Mouse (Mus musculus): ENCODE measurements at regions not wholly inside any gene's neighbourhood (a gene's known extent, or its start where the extent isn't known, plus 50 kb on each side); places are given as distances from the start of the nearest gene placed in this dataset.

- no peak for DNase-seq (ENCODE audit: low read depth, low spot score)
These were observed 118.4 kb downstream of the Barx2 start for GRCm38 (mm10) chr9:31794911-31795310.

- DNase-seq (ENCODE audit: low read depth, low spot score): no peak
These were observed 137.3 kb downstream of the Barx2 start for GRCm38 (mm10) chr9:31775956-31776355.

DNA sequence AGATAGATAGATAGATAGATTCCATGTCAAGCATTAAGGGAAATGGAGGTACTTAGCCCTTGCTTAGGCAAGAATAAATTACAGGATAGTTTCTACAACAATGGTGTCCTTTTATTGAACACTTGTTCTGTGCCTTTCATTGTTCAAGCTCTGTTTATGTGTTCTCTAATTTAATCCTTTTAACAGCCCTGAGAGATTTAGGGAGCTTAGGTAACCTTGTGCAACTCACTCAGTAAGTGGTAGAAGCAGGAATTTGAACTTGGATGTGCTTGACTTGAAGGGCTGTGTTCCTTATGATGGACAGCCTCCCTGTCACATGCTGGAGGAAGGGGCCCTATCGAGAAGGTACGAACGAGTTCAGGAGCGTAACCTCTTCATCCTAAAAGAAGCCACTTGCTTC is 147.9 kb downstream of the Barx2 start:
- no peak for DNase-seq (ENCODE audit: low read depth, low spot score)

GRCm38 (mm10) chr9:31757894-31758561 is 155.2 kb downstream of the Barx2 start:
- DNase-seq (ENCODE audit: low read depth, low spot score): no peak

DNA sequence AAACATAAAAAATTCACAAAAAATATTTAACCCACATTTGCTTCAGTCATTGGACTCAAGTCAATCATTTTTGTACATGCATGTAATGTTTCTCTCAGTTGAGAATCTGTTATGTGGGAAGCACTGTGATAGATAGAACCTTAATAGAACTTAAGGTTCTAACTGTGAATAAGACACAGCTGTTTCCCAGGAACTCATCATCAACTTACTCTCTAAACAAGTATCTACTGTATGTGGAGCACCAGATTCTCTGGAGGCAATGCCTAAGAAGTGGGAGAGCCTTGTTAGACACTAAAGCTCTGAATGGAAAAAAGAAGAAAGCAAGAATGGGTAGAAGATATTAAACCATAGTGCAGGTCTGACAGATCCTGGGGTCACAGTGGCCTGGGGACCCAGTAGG is 182.8 kb downstream of the Barx2 start:
- no peak for DNase-seq (ENCODE audit: low read depth, low spot score)

- no peak for DNase-seq (ENCODE audit: low read depth, low spot score)
These were observed 194.0 kb downstream of the Barx2 start for GRCm38 (mm10) chr9:31719309-31719708.

- no peak for DNase-seq (ENCODE audit: low read depth, low spot score)
These were observed 203.2 kb downstream of the Barx2 start for GRCm38 (mm10) chr9:31710022-31710421.

GRCm38 (mm10) chr9:31706688-31707087 is 206.6 kb downstream of the Barx2 start:
- no peak for DNase-seq (ENCODE audit: low read depth, low spot score)

- no peak for DNase-seq (ENCODE audit: low read depth, low spot score)
These were observed 222.3 kb downstream of the Barx2 start for GRCm38 (mm10) chr9:31690921-31691475.

GRCm38 (mm10) chr9:31688398-31688705 is 224.1 kb upstream of the Tmem45b start:
- DNase-seq (ENCODE audit: low read depth, low spot score): no peak

DNA sequence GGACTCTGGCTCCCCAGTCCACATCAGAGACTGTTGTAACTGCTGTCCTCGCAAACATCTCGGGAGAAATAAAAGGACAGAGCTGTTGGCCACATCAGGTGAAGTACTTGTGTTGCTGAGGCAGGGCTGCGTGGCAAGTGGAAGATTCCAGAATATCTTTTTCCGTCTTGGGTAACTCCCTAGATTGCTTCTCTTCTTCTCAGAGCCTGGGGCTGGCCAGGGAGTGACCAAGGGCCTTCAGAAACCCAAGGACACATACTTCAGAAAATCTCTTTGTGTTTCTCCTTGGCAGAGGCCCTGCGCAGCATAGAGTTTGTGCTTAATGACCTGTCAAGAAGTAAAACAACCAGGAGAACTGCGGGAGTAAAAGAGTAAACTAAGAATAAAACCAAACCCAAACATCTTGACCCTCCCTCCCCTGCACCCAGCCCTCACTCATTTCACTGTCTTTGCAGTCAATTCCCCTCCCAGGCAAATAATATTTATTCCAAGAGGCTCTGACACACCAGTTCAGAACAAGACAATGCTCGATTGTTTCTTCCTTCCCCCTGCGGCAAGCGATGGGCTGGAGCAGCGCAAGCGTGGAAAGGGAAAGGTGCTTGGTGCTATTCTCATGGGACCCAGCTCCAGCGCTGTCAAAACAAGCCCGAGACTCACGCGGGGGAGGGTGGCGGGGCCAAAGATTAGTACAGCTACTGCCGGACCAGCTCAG is 223.6 kb upstream of the Tmem45b start:
- DNase-seq (ENCODE audit: low read depth, low spot score): no peak

- no peak for DNase-seq (ENCODE audit: low read depth, low spot score)
These were observed 222.2 kb upstream of the Tmem45b start for GRCm38 (mm10) chr9:31686466-31686865.

DNA sequence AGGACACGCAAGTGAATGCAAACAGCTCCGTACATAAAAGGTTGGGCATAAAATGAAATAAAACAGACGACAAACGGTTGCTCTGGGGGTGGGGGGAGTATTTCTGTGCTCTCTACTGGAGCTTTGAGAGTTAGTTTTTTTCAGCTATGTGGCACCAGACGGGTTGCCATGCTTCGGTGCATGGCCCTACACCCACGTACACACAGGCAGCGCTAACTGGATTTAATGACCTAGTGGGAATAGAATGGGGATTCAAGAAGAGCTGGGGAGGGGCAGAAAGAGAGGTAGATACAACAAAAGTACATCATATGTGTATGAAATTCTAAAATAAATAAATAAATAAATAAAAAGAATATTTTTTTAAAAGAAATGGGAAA is 220.5 kb upstream of the Tmem45b start:
- DNase-seq (ENCODE audit: low read depth, low spot score): no peak

- DNase-seq (ENCODE audit: low read depth, low spot score): no peak
These were observed 220.0 kb upstream of the Tmem45b start for GRCm38 (mm10) chr9:31684099-31684811.

- DNase-seq (ENCODE audit: low read depth, low spot score): no peak
These were observed 219.2 kb upstream of the Tmem45b start for GRCm38 (mm10) chr9:31683302-31684081.

DNA sequence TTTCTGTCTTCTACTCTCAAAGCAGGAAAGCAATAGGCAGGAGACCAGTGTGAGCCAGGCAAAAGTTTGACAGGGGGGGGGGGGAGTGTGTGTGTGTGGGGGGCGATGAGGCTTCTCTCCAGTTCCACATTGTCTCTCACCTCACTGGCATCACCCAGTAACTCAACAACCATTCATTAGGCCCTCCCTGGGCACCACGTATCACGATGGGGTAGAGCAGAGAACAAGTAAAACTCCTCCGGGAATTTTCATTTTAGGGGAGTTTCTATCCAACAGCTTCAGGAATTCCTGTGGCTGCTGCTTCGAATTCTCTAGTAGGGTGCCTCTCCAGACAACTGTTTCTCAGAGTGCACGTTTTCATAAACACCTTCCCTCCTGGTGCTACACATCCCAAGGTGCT is 218.6 kb upstream of the Tmem45b start:
- no peak for DNase-seq (ENCODE audit: low read depth, low spot score)

DNA sequence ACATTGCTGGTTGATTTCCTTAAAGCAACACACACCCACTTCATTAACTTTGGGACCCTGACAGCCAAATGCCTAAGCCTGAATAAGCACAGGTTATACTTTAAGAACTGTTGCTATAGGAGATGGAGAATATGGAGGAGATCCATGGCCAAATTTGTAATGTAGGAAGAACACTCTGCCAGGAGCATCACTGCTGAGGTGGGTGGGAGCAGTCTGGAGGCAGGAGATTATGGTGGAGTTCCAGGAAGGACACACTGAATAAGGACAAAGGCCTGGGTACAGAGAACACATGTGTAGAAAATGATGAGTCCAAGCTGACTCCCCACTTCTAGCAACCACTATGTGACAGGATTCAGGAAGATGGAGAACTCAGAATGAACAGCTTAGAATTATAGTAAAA is 212.9 kb upstream of the Tmem45b start:
- DNase-seq (ENCODE audit: low read depth, low spot score): no peak

DNA sequence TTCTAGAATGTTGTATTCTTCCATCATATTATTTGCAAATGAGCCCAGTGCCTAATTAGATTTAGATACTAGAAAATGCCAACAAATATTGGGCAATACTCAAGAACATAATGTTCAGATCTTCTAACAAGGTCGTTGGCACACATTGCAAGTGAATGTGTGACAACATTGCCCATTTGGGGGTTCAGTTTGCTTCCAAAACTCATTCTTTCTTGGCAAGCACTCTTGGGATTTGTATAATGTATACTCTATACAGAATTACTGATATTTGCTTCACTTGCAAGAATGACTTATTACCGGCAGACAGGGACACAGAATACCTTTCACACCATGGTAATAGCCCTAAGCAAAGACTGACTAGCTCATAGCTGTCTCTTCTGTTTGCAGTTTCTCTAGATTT is 194.8 kb upstream of the Tmem45b start:
- DNase-seq (ENCODE audit: low read depth, low spot score): no peak

- no peak for DNase-seq (ENCODE audit: low read depth, low spot score)
These were observed 193.3 kb upstream of the Tmem45b start for GRCm38 (mm10) chr9:31657612-31658011.

DNA sequence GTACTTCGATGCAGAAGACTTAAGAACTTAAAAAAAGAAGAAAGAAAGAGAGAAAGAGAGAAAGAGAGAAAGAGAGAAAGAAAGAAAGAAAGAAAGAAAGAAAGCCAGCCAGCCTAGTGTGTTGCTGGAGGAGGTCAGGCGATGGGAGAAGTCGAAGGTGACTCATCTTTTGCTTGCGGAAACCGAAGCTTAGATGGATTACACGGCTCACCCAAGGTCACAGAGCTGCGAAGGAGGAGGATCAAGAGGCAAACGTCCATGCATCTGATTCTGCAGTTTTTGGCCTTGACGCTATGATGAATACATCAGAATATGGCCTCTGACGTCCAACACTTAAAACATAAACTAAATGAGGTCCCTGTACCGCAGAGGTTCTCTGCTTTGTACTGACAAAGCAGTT is 192.4 kb upstream of the Tmem45b start:
- DNase-seq (ENCODE audit: low read depth, low spot score): no peak

- DNase-seq (ENCODE audit: low read depth, low spot score): no peak
These were observed 190.5 kb upstream of the Tmem45b start for GRCm38 (mm10) chr9:31654747-31655146.

DNA sequence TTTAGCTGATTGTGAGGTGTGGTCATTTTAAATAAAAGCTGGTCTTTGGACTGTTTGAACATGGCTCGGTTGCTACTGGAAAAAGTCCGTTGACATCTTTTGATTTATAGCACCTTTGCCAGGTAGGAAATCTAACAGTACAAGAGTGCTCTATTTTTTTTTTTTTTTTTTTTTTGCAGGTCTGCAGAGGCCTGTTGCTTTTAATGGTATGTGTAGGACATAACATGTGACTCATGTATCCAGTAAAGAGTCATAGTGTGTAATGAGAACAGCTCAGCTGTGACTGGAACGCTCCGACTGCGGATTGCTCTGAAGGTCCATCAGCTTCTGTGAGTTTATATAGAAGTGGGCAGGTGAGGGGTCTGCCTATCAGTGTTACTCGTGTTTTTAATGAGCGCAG is 190.0 kb upstream of the Tmem45b start:
- DNase-seq (ENCODE audit: low read depth, low spot score): no peak
